Mouse (Mus musculus): ENCODE data around the gene Tmem52b. TPM values are rescaled to one million over a fixed set of nuclear protein-coding genes. Genes with fewer than 3 reads are reported as not detected.
"Not testable (repeated sequence)": the region's sequence is repeated elsewhere in the genome, so short reads cannot be mapped to it uniquely, and the experiment has no call there.

Tmem52b gene
- not detected in 2 replicates for polyA plus RNA-seq (2012; ENCODE audit: insufficient read depth, insufficient read length, missing spikeins)

GRCm38 (mm10) chr6:129512367-129512766 lies at the start of gene Tmem52b:
TSS of gene Tmem52b (plus strand) at chr6:129512555.
- H3K4me3 ChIP-seq (ENCODE audit: insufficient read depth, low read depth, low read length) = no peak within 1 kb of the TSS
- no peak within 1 kb of the TSS for H3K27ac ChIP-seq (replicated peaks; ENCODE audit: low read depth, low read length)

GRCm38 (mm10) chr6:129471386-129471785 lies 41.0 kb upstream of the Tmem52b start:
- Histone ChIP-seq H3K27ac (replicated peaks; ENCODE audit: low read depth, low read length) (no peak overlapping the region), H3K4me3 (ENCODE audit: insufficient read depth, low read depth, low read length) (no peak overlapping the region)

More at GRCm38 (mm10) chr6:129512367-129512766, at the start of gene Tmem52b:
- H3K4me1 ChIP-seq (ENCODE audit: control insufficient read depth, insufficient read depth, insufficient read length, low read length) = no peaks in the 10 kb centered on the region; the same call in 1 of the 2 replicates

GRCm38 (mm10) chr6:129472627-129473026 lies 39.7 kb upstream of the Tmem52b start:
- no peaks in the 10 kb centered on the region for H3K4me1 ChIP-seq (ENCODE audit: control insufficient read depth, insufficient read depth, insufficient read length, low read length)
- H3K27ac ChIP-seq (replicated peaks; ENCODE audit: low read depth, low read length) = no peak overlapping the region
- H3K4me3 ChIP-seq (ENCODE audit: insufficient read depth, low read depth, low read length) = no peak overlapping the region

More at GRCm38 (mm10) chr6:129471386-129471785, 41.0 kb upstream of the Tmem52b start:
- no peaks in the 10 kb centered on the region for H3K4me1 ChIP-seq (ENCODE audit: control insufficient read depth, insufficient read depth, insufficient read length, low read length)

GRCm38 (mm10) chr6:129476404-129477126 lies 35.8 kb upstream of the Tmem52b start:
- H3K27ac ChIP-seq (replicated peaks; ENCODE audit: low read depth, low read length) = no peak overlapping the region
- no peaks in the 10 kb centered on the region for H3K4me1 ChIP-seq (ENCODE audit: control insufficient read depth, insufficient read depth, insufficient read length, low read length)
- no peak overlapping the region for H3K4me3 ChIP-seq (ENCODE audit: insufficient read depth, low read depth, low read length)

GRCm38 (mm10) chr6:129480089-129480958 lies 32.0 kb upstream of the Tmem52b start:
- H3K4me1 ChIP-seq (ENCODE audit: control insufficient read depth, insufficient read depth, insufficient read length, low read length) = no peaks in the 10 kb centered on the region
- H3K27ac ChIP-seq (replicated peaks; ENCODE audit: low read depth, low read length) = no peak overlapping the region
- no peak overlapping the region for H3K4me3 ChIP-seq (ENCODE audit: insufficient read depth, low read depth, low read length)

GRCm38 (mm10) chr6:129494924-129495323 lies 17.4 kb upstream of the Tmem52b start:
- Histone ChIP-seq H3K4me3 (ENCODE audit: insufficient read depth, low read depth, low read length) (no peak overlapping the region), H3K27ac (replicated peaks; ENCODE audit: low read depth, low read length) (no peak overlapping the region)

GRCm38 (mm10) chr6:129497345-129498218 lies 14.8 kb upstream of the Tmem52b start:
- H3K27ac ChIP-seq (replicated peaks; ENCODE audit: low read depth, low read length) = no peak overlapping the region
- no peak overlapping the region for H3K4me3 ChIP-seq (ENCODE audit: insufficient read depth, low read depth, low read length)
- no peaks in the 10 kb centered on the region for H3K4me1 ChIP-seq (ENCODE audit: control insufficient read depth, insufficient read depth, insufficient read length, low read length)

More at GRCm38 (mm10) chr6:129494924-129495323, 17.4 kb upstream of the Tmem52b start:
- H3K4me1 ChIP-seq (ENCODE audit: control insufficient read depth, insufficient read depth, insufficient read length, low read length) = no peaks in the 10 kb centered on the region

GRCm38 (mm10) chr6:129499516-129499915 lies 12.8 kb upstream of the Tmem52b start:
- not testable (repeated sequence) for H3K27ac ChIP-seq (replicated peaks; ENCODE audit: low read depth, low read length); H3K4me3 ChIP-seq (ENCODE audit: insufficient read depth, low read depth, low read length); H3K4me1 ChIP-seq (ENCODE audit: control insufficient read depth, insufficient read depth, insufficient read length, low read length)

- H3K4me3 ChIP-seq (ENCODE audit: insufficient read depth, low read depth, low read length) = no peak overlapping the region
- no peaks in the 10 kb centered on the region for H3K4me1 ChIP-seq (ENCODE audit: control insufficient read depth, insufficient read depth, insufficient read length, low read length)
- H3K27ac ChIP-seq (replicated peaks; ENCODE audit: low read depth, low read length) = no peak overlapping the region
Observed at GRCm38 (mm10) chr6:129503471-129503870, 8.9 kb upstream of the Tmem52b start.

- H3K4me3 ChIP-seq (ENCODE audit: insufficient read depth, low read depth, low read length) = no peak within 1 kb of the TSS
- no peak within 1 kb of the TSS for H3K27ac ChIP-seq (replicated peaks; ENCODE audit: low read depth, low read length)
- H3K4me1 ChIP-seq (ENCODE audit: control insufficient read depth, insufficient read depth, insufficient read length, low read length) = no peaks in the 10 kb centered on the region
Observed at GRCm38 (mm10) chr6:129507024-129507423, 5.3 kb upstream of the Tmem52b start, which contains the start of gene Olr1. TSS of gene Olr1 (minus strand) at chr6:129507165.

- Histone ChIP-seq H3K27ac (replicated peaks; ENCODE audit: low read depth, low read length) (no peak overlapping the region), H3K4me3 (ENCODE audit: insufficient read depth, low read depth, low read length) (no peak overlapping the region)
Observed at GRCm38 (mm10) chr6:129510120-129510911, 2.0 kb upstream of the Tmem52b start.

GRCm38 (mm10) chr6:129512868-129513267 lies 513 bp downstream of the Tmem52b start:
- H3K4me3 ChIP-seq (ENCODE audit: insufficient read depth, low read depth, low read length) = no peak overlapping the region
- no peaks in the 10 kb centered on the region; the same call in 1 of the 2 replicates for H3K4me1 ChIP-seq (ENCODE audit: control insufficient read depth, insufficient read depth, insufficient read length, low read length)
- no peak overlapping the region for H3K27ac ChIP-seq (replicated peaks; ENCODE audit: low read depth, low read length)

More at GRCm38 (mm10) chr6:129510120-129510911, 2.0 kb upstream of the Tmem52b start:
- no peaks in the 10 kb centered on the region; the same call in 1 of the 2 replicates for H3K4me1 ChIP-seq (ENCODE audit: control insufficient read depth, insufficient read depth, insufficient read length, low read length)

- no peak overlapping the region for H3K27ac ChIP-seq (replicated peaks; ENCODE audit: low read depth, low read length)
- no peak overlapping the region for H3K4me3 ChIP-seq (ENCODE audit: insufficient read depth, low read depth, low read length)
- no peaks in the 10 kb centered on the region; the same call in 1 of the 2 replicates for H3K4me1 ChIP-seq (ENCODE audit: control insufficient read depth, insufficient read depth, insufficient read length, low read length)
Observed at GRCm38 (mm10) chr6:129513409-129513808, 1.1 kb downstream of the Tmem52b start.

- H3K4me1 ChIP-seq (ENCODE audit: control insufficient read depth, insufficient read depth, insufficient read length, low read length) = no peaks in the 10 kb centered on the region; the same call in 1 of the 2 replicates
- no peak overlapping the region for H3K27ac ChIP-seq (replicated peaks; ENCODE audit: low read depth, low read length)
Observed at GRCm38 (mm10) chr6:129514376-129514775, 2.0 kb downstream of the Tmem52b start.

More at GRCm38 (mm10) chr6:129514376-129514775, 2.0 kb downstream of the Tmem52b start:
- H3K4me3 ChIP-seq (ENCODE audit: insufficient read depth, low read depth, low read length) = no peak overlapping the region

Data from brown adipose tissue, adult 24 weeks (tissue).